Mouse (Mus musculus): ENCODE results near the gene Wdr31. TPM values are rescaled to one million over a fixed set of nuclear protein-coding genes. Genes with fewer than 3 reads are reported as not detected.

Gene Wdr31
- total and polyA plus RNA-seq, 2 experiments from 2014 or later = 13.1 to 25.9 TPM

DNA sequence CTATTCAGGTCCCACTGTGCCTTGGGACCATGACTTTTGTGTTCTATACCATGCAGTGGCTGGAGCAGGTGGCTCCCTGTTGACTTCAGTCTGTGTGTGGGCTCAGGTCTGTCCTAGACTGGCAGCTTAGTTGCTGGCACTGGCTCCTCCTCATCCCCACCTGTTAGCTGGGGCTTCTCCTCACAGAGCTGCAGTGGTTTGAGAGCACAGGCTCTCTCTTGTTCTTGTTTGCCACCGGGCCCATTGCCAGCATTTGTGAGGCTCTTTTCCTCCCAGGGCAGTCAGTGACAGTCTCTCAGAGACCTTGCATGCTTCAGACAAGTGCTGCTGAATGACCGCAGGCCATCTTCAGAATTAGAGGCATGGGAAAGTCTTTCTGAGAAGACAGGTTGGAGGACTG is 22.0 kb upstream of the Wdr31 start:
- DNase-seq (ENCODE audit: low spot score) (no peak), ATAC-seq (ENCODE audit: low FRiP score) (no peak)
- Histone ChIP-seq H3K4me2 (ENCODE audit: low read depth, low read length, poor library complexity, severe bottlenecking) (no peak overlapping the region), H3K9me3 (ENCODE audit: low read length) (no peaks in the 10 kb centered on the region), H3K4me1 (ENCODE audit: insufficient read depth, low read length) (no peaks in the 10 kb centered on the region), H3K36me3 (ENCODE audit: insufficient read depth, low read length) (peaks cover 3% of the 10 kb centered on the region; the same call in 1 of the 2 replicates), H3K27ac (ENCODE audit: low read depth, low read length) (no peak overlapping the region), H3K9ac (replicated peaks; ENCODE audit: low read length, poor library complexity, severe bottlenecking) (no peak overlapping the region), H3K4me3 (ENCODE audit: low read depth, low read length) (no peak overlapping the region), H3K27me3 (ENCODE audit: insufficient read depth, low read length) (no peaks in the 10 kb centered on the region)
- 85% methylated on average over 2 of the region's 2 CpGs for WGBS
- no peak for TF ChIP-seq CTCF (IDR thresholded peaks at IDR 0.05)

DNA sequence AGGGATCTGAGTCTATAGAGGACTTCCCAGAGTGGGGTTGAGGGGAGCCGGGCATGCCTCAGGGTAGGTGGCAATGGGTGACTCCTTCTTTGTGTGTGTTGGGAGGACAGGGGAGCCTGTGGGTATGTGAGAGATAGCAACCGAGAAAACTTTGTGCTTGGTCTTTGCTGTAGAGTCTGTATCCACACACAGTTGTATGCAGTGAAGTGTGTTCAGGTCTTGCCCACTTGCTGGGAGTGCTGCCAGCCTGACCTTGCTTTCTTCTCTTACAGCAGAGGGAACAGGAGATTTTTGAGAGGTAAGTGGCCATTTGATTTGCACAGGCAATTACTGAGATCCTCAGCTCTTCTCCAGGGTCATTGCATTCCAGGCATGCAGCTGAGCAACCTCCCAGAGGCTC is 17.2 kb upstream of the Wdr31 start:
- DNase-seq (ENCODE audit: low spot score) (no peak), ATAC-seq (ENCODE audit: low FRiP score) (no peak)
- 97% methylated on average over 2 of the region's 2 CpGs for WGBS
- no peaks in the 10 kb centered on the region for H3K36me3 ChIP-seq (ENCODE audit: insufficient read depth, low read length)
- no peaks in the 10 kb centered on the region for H3K9me3 ChIP-seq (ENCODE audit: low read length)
- no peak overlapping the region for H3K9ac ChIP-seq (replicated peaks; ENCODE audit: low read length, poor library complexity, severe bottlenecking)
- H3K27me3 ChIP-seq (ENCODE audit: insufficient read depth, low read length) = no peaks in the 10 kb centered on the region
- H3K4me3 ChIP-seq (ENCODE audit: low read depth, low read length) = no peak overlapping the region
- H3K27ac ChIP-seq (ENCODE audit: low read depth, low read length) = no peak overlapping the region
- H3K4me2 ChIP-seq (ENCODE audit: low read depth, low read length, poor library complexity, severe bottlenecking) = no peak overlapping the region
- H3K4me1 ChIP-seq (ENCODE audit: insufficient read depth, low read length) = no peaks in the 10 kb centered on the region
- no peak for TF ChIP-seq CTCF (IDR thresholded peaks at IDR 0.05)

DNA sequence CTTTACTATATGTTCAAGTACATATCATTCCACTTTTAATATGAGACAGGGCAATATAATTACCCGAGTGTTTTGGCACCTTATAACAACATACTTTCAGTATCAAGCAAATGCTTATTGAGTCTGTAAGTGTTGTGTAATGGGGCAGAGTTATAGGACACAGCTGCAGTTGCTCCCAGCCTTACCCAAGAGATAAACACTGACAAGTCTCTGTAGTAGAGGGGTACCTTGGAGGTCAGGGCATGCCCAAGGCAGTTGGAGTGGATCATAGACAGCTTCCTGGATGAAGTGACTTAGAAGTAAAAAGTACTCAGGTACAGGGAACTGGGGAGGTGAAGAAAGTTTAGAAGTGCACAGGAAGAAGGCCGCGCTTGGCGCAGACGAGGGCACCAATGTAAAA is 16.5 kb upstream of the Wdr31 start:
- H3K27me3 ChIP-seq (ENCODE audit: insufficient read depth, low read length) = no peaks in the 10 kb centered on the region

DNA sequence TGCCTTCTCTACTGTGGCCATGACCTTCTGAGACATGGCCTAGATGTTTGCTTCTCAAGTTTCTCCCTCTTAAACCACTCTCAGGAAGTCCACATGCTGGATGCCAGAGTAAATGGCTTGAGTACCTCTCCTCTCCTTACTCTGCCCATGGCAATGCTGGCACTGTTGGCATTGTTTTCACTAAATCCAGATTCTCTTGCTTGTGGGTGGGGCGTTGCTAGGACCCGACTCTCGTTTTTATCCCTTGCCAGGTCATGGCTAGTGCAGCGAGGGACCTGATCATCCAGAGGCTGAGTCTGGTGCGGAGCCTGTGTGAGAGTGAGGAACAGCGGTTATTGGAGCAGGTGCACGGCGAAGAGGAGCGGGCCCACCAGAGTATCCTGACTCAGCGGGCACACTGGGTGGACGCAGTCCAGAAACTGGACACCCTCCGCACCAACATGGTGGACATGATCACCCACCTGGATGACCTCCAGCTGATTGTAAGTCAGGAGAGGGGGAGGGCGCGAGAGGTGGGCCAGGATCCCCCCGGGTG is 15.5 kb upstream of the Wdr31 start:
- no peaks in the 10 kb centered on the region for H3K4me1 ChIP-seq (ENCODE audit: insufficient read depth, low read length)
- DNase-seq (ENCODE audit: low spot score) (no peak), ATAC-seq (ENCODE audit: low FRiP score) (no peak)
- H3K4me3 ChIP-seq (ENCODE audit: low read depth, low read length) = no peak overlapping the region
- 92% methylated on average over 15 of the region's 15 CpGs for WGBS
- no peak overlapping the region for H3K9ac ChIP-seq (replicated peaks; ENCODE audit: low read length, poor library complexity, severe bottlenecking)
- no peaks in the 10 kb centered on the region for H3K9me3 ChIP-seq (ENCODE audit: low read length)
- no peaks in the 10 kb centered on the region for H3K36me3 ChIP-seq (ENCODE audit: insufficient read depth, low read length)
- no peak overlapping the region for H3K27ac ChIP-seq (ENCODE audit: low read depth, low read length)
- TF ChIP-seq CTCF (IDR thresholded peaks at IDR 0.05) = no peak
- no peaks in the 10 kb centered on the region for H3K27me3 ChIP-seq (ENCODE audit: insufficient read depth, low read length)
- H3K4me2 ChIP-seq (ENCODE audit: low read depth, low read length, poor library complexity, severe bottlenecking) = no peak overlapping the region

More for the DNA sequence above, 16.5 kb upstream of the Wdr31 start:
- H3K4me3 ChIP-seq (ENCODE audit: low read depth, low read length) = no peak overlapping the region
- no peak for ATAC-seq (ENCODE audit: low FRiP score)
- DNase-seq (ENCODE audit: low spot score) = no peak
- no peak overlapping the region for H3K4me2 ChIP-seq (ENCODE audit: low read depth, low read length, poor library complexity, severe bottlenecking)
- no peak overlapping the region for H3K27ac ChIP-seq (ENCODE audit: low read depth, low read length)
- H3K4me1 ChIP-seq (ENCODE audit: insufficient read depth, low read length) = no peaks in the 10 kb centered on the region
- H3K9ac ChIP-seq (replicated peaks; ENCODE audit: low read length, poor library complexity, severe bottlenecking) = no peak overlapping the region
- WGBS = 92% methylated on average over 5 of the region's 5 CpGs
- TF ChIP-seq CTCF (IDR thresholded peaks at IDR 0.05) = no peak
- no peaks in the 10 kb centered on the region for H3K36me3 ChIP-seq (ENCODE audit: insufficient read depth, low read length)
- H3K9me3 ChIP-seq (ENCODE audit: low read length) = no peaks in the 10 kb centered on the region

DNA sequence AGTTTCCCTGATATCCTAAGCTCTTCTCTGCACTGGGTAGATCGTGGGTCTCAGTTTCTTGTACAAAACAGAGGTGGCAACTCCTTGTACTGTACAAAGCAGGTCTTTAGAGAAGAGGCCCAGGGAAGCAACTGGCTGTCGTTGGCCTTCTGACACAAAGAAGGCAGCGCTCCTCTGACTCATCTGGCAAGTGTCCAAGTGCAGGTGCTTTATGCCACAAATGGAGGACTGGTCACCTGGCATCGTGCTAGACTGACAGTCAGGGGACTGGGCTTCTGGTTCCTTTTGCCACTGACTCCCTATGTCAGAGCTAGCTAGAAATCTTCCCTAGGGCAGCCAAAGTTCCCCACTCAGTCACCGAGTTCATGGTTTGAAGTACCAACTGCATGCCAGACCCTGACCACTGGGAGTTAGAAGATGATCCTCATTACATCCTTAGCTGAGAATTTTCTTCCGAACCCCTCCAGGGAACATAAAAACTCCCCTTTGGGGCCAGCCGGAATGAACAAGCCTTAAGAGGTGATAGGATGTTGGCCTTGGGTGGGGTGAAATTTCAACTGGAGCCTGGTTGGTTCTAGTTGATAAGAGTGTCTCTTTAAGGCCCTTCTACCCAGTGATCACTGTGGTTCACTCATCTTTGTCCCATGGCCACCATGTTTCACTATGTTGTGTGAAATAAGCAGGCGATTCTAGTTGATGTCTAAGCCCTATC is 14.9 kb upstream of the Wdr31 start:
- DNase-seq (ENCODE audit: low spot score) (no peak), ATAC-seq (ENCODE audit: low FRiP score) (no peak)
- Histone ChIP-seq H3K4me2 (ENCODE audit: low read depth, low read length, poor library complexity, severe bottlenecking) (no peak overlapping the region), H3K9me3 (ENCODE audit: low read length) (no peaks in the 10 kb centered on the region), H3K9ac (replicated peaks; ENCODE audit: low read length, poor library complexity, severe bottlenecking) (no peak overlapping the region), H3K4me1 (ENCODE audit: insufficient read depth, low read length) (no peaks in the 10 kb centered on the region), H3K4me3 (ENCODE audit: low read depth, low read length) (no peak overlapping the region), H3K27me3 (ENCODE audit: insufficient read depth, low read length) (no peaks in the 10 kb centered on the region), H3K36me3 (ENCODE audit: insufficient read depth, low read length) (no peaks in the 10 kb centered on the region), H3K27ac (ENCODE audit: low read depth, low read length) (no peak overlapping the region)
- TF ChIP-seq CTCF (IDR thresholded peaks at IDR 0.05) = no peak
- 86% methylated on average over 8 of the region's 8 CpGs for WGBS

DNA sequence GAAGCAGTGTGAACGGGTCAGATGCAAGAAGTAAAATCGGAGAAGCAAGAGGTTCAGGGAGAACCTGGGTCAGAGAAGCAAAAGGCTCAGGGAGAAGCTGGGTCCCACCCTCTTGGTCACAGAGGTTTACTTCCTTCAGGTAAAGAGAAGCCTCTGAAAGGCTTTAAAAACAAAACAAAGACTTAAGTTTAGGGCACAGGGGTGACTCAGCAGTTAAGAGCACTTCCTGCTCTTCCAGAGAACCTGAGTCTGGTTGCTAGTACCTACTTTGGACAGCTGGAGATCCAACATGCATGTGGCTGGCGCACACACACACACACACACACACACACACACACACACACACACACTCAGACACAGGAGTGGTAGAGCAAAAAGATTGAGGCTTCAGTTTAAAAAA is 14.2 kb upstream of the Wdr31 start:
- Histone ChIP-seq H3K4me3 (ENCODE audit: low read depth, low read length) (no peak overlapping the region), H3K36me3 (ENCODE audit: insufficient read depth, low read length) (no peaks in the 10 kb centered on the region), H3K9me3 (ENCODE audit: low read length) (no peaks in the 10 kb centered on the region), H3K27me3 (ENCODE audit: insufficient read depth, low read length) (no peaks in the 10 kb centered on the region), H3K4me1 (ENCODE audit: insufficient read depth, low read length) (no peaks in the 10 kb centered on the region), H3K27ac (ENCODE audit: low read depth, low read length) (no peak overlapping the region), H3K4me2 (ENCODE audit: low read depth, low read length, poor library complexity, severe bottlenecking) (no peak overlapping the region), H3K9ac (replicated peaks; ENCODE audit: low read length, poor library complexity, severe bottlenecking) (no peak overlapping the region)
- 81% methylated on average over 3 of the region's 3 CpGs for WGBS
- no peak for TF ChIP-seq CTCF (IDR thresholded peaks at IDR 0.05)
- ATAC-seq (ENCODE audit: low FRiP score) (no peak), DNase-seq (ENCODE audit: low spot score) (no peak)
